In genomic region chr7:75147174-75147573, GRCm38 (mm10) we compare ENCODE assay signal across 24 mouse cellular contexts.
DNase-seq lines count a peak whose midpoint lies in the region; ATAC-seq and TF ChIP-seq lines count a peak whose summit lies in the region.
"Had no signal": no experiment of that assay in that cellular context is flagged by ENCODE, and none has a peak within 500 bp of the region (broad histone marks: within the 10 kb centered on the region; RNA-seq: fewer than 3 reads in every experiment).

No protein-coding gene starts in this region.

- TF ChIP-seq POLR2A in CH12.LX (IDR thresholded peaks at IDR 0.05; ENCODE audit: low read depth, low read length), result no peak

- no peaks in the 10 kb centered on the region for H3K9me3 ChIP-seq in forebrain, postnatal 0 days (ENCODE audit: low read length)
- H3K9me3 ChIP-seq in forebrain, embryonic 11.5 days (ENCODE audit: control insufficient read depth, low read length), result no peaks in the 10 kb centered on the region
- H3K9me3 ChIP-seq in intestine, postnatal 0 days (ENCODE audit: control insufficient read depth), result no peaks in the 10 kb centered on the region
- H3K9me3 ChIP-seq in intestine, embryonic 15.5 days, result no peaks in the 10 kb centered on the region
- no peaks in the 10 kb centered on the region for H3K9me3 ChIP-seq in CH12.LX (replicated peaks; ENCODE audit: low read length)
- H3K9me3 ChIP-seq: embryonic facial prominence, embryonic 12.5 days; embryonic facial prominence, embryonic 15.5 days; forebrain, embryonic 12.5 days; forebrain, embryonic 15.5 days; heart, embryonic 10.5 days; hindbrain, embryonic 10.5 days had no signal

- in situ Hi-C loops in CH12.LX (cut with MboI; ENCODE audit: low pct_ligation_motif_present, low pct_unique_long_range_greater_than_20kb, low sequenced_read_pairs), result loop anchor here (25.0 kb wide), 2 partner anchors 415 to 590 kb away; no protein-coding TSS in a partner anchor

- H3K79me2 ChIP-seq in CH12.LX (replicated peaks; ENCODE audit: control insufficient read depth, extremely low read depth, insufficient read depth, poor library complexity, severe bottlenecking), result no peaks in the 10 kb centered on the region

- no peak for TF ChIP-seq EP300 in CH12.LX (IDR thresholded peaks at IDR 0.05; ENCODE audit: low read length)

- 70% methylated on average over 1 of the region's 1 CpGs for WGBS in forebrain, postnatal 0 days
- 83% methylated on average over 1 of the region's 1 CpGs for WGBS in forebrain, embryonic 11.5 days
- WGBS in intestine, postnatal 0 days, result 79% methylated on average over 1 of the region's 1 CpGs
- WGBS in intestine, embryonic 15.5 days, result 64% methylated on average over 1 of the region's 1 CpGs

- peak; percentile 6 for TF ChIP-seq RAD21 in CH12.LX (IDR thresholded peaks at IDR 0.05; ENCODE audit: low read depth, low read length)

- H3K4me1 ChIP-seq in forebrain, postnatal 0 days (ENCODE audit: insufficient read depth), result peaks cover 2% of the 10 kb centered on the region
- H3K4me1 ChIP-seq in forebrain, embryonic 11.5 days (replicated peaks; ENCODE audit: control insufficient read depth, insufficient read depth, low read length), result no peaks in the 10 kb centered on the region; the same call in 1 of the 2 replicates
- no peaks in the 10 kb centered on the region for H3K4me1 ChIP-seq in intestine, postnatal 0 days (replicated peaks; ENCODE audit: control insufficient read depth, insufficient read depth, low read length)
- peaks cover 3% of the 10 kb centered on the region for H3K4me1 ChIP-seq in intestine, embryonic 15.5 days (replicated peaks)
- peaks cover 2 to 11% of the 10 kb centered on the region in 2 experiments; a peak in 2 of 4 replicates for H3K4me1 ChIP-seq in CH12.LX (ENCODE audit: control insufficient read depth in 1 of 2, insufficient read depth in 2 of 2)

- no peak overlapping the region for H3K4me3 ChIP-seq in forebrain, postnatal 0 days (ENCODE audit: low read depth, low read length)
- H3K4me3 ChIP-seq in forebrain, embryonic 11.5 days (ENCODE audit: low read depth, low read length), result no peak overlapping the region
- H3K4me3 ChIP-seq in intestine, postnatal 0 days (ENCODE audit: low read depth, low read length), result no peak overlapping the region
- no peak overlapping the region for H3K4me3 ChIP-seq in intestine, embryonic 15.5 days (replicated peaks)
- H3K4me3 ChIP-seq in CH12.LX (replicated peaks in 1 of 3; ENCODE audit: low read depth in 2 of 3, low read length in 2 of 3, poor library complexity in 1 of 3), result no peak overlapping the region
- H3K4me3 ChIP-seq: embryonic facial prominence, embryonic 12.5 days; embryonic facial prominence, embryonic 15.5 days; forebrain, embryonic 12.5 days; forebrain, embryonic 15.5 days; heart, adult 2 months; heart, embryonic 10.5 days; hindbrain, embryonic 10.5 days had no signal

- DNase-seq in forebrain, postnatal 0 days, result no peak
- DNase-seq in forebrain, embryonic 11.5 days (ENCODE audit: low spot score), result no peak
- DNase-seq in CH12.LX (ENCODE audit: extremely low read depth), result no peak
- peak; percentile 45 for DNase-seq in brain, adult 2 months (ENCODE audit: low read depth, low spot score)
- no peak for DNase-seq in B cell, adult 2 months
- DNase-seq: adrenal gland, postnatal 14 days; cerebellum, adult 18-20 months; cerebellum, adult 9-10 months; gastrocnemius, postnatal 10 days; gastrocnemius, postnatal 36 days; heart, adult 2 months; heart, postnatal 10 days; heart, postnatal 36 days; kidney, adult 18-20 months had no signal

- H3K27ac ChIP-seq in forebrain, postnatal 0 days (ENCODE audit: low read depth, low read length), result no peak overlapping the region
- H3K27ac ChIP-seq in forebrain, embryonic 11.5 days (ENCODE audit: low read depth, low read length), result no peak overlapping the region
- H3K27ac ChIP-seq in intestine, postnatal 0 days (ENCODE audit: low read depth, low read length), result no peak overlapping the region
- no peak overlapping the region for H3K27ac ChIP-seq in intestine, embryonic 15.5 days
- no peak overlapping the region for H3K27ac ChIP-seq in CH12.LX (ENCODE audit: insufficient read depth, low read depth)
- H3K27ac ChIP-seq: embryonic facial prominence, embryonic 12.5 days; embryonic facial prominence, embryonic 15.5 days; forebrain, embryonic 12.5 days; forebrain, embryonic 15.5 days; heart, adult 2 months; heart, embryonic 10.5 days; hindbrain, embryonic 10.5 days; hindbrain, embryonic 14.5 days had no signal

- H3K4me2 ChIP-seq in forebrain, postnatal 0 days (ENCODE audit: low read depth), result no peak overlapping the region
- no peak overlapping the region for H3K4me2 ChIP-seq in forebrain, embryonic 11.5 days (ENCODE audit: low read depth, low read length, severe bottlenecking)
- H3K4me2 ChIP-seq in intestine, postnatal 0 days (replicated peaks; ENCODE audit: low read depth), result no peak overlapping the region
- H3K4me2 ChIP-seq in intestine, embryonic 15.5 days (replicated peaks), result no peak overlapping the region
- H3K4me2 ChIP-seq in CH12.LX (ENCODE audit: insufficient read depth, low read depth, poor library complexity, severe bottlenecking), result no peak overlapping the region
- H3K4me2 ChIP-seq: embryonic facial prominence, embryonic 12.5 days; embryonic facial prominence, embryonic 15.5 days; forebrain, embryonic 12.5 days; forebrain, embryonic 15.5 days; hindbrain, embryonic 14.5 days had no signal

- ATAC-seq in forebrain, postnatal 0 days, result no peak
- no peak for ATAC-seq in forebrain, embryonic 11.5 days (replicated peaks; ENCODE audit: low FRiP score)
- ATAC-seq in intestine, postnatal 0 days, result no peak
- ATAC-seq in intestine, embryonic 15.5 days, result no peak
- ATAC-seq: CD4-positive, CD25-positive, alpha-beta regulatory T cell, adult 4 months; forebrain, embryonic 15.5 days had no signal

- dilution Hi-C loops in CH12.LX (cut with MboI; ENCODE audit: extremely low pct_ligation_motif_present, extremely low pct_unique_long_range_greater_than_20kb, low sequenced_read_pairs), result no loop called here

- H3K9ac ChIP-seq in forebrain, postnatal 0 days, result no peak overlapping the region
- no peak overlapping the region for H3K9ac ChIP-seq in forebrain, embryonic 11.5 days (ENCODE audit: low read length)
- H3K9ac ChIP-seq in intestine, postnatal 0 days (ENCODE audit: low read depth, low read length), result no peak overlapping the region
- no peak overlapping the region for H3K9ac ChIP-seq in intestine, embryonic 15.5 days
- no peak overlapping the region for H3K9ac ChIP-seq in CH12.LX (ENCODE audit: insufficient read depth, low read depth)
- H3K9ac ChIP-seq: embryonic facial prominence, embryonic 12.5 days; embryonic facial prominence, embryonic 15.5 days; forebrain, embryonic 12.5 days; forebrain, embryonic 15.5 days; hindbrain, embryonic 14.5 days had no signal

- peak; percentile 38 for TF ChIP-seq CTCF in forebrain, postnatal 0 days (IDR thresholded peaks at IDR 0.05; ENCODE audit: low read depth)
- peak; percentile 28 for TF ChIP-seq CTCF in intestine, postnatal 0 days (IDR thresholded peaks at IDR 0.05; ENCODE audit: low read depth)
- no peak for TF ChIP-seq CTCF in CH12.LX (conservative IDR thresholded peaks at IDR 0.05 in 1 of 2, IDR thresholded peaks at IDR 0.05 in 1 of 2; ENCODE audit: low read depth in 2 of 2, low read length in 2 of 2)

- H3K36me3 ChIP-seq in forebrain, postnatal 0 days (ENCODE audit: insufficient read depth), result no peaks in the 10 kb centered on the region
- H3K36me3 ChIP-seq in forebrain, embryonic 11.5 days (ENCODE audit: control insufficient read depth, insufficient read depth, low read length), result no peaks in the 10 kb centered on the region
- H3K36me3 ChIP-seq in intestine, postnatal 0 days (ENCODE audit: control insufficient read depth, insufficient read depth), result no peaks in the 10 kb centered on the region
- H3K36me3 ChIP-seq in intestine, embryonic 15.5 days, result no peaks in the 10 kb centered on the region
- H3K36me3 ChIP-seq in CH12.LX (replicated peaks in 1 of 2; ENCODE audit: control insufficient read depth in 1 of 2, insufficient read depth in 1 of 2, low read length in 1 of 2), result no peaks in the 10 kb centered on the region
- H3K36me3 ChIP-seq: embryonic facial prominence, embryonic 12.5 days; embryonic facial prominence, embryonic 15.5 days; forebrain, embryonic 12.5 days; forebrain, embryonic 15.5 days; heart, embryonic 10.5 days; hindbrain, embryonic 10.5 days had no signal

- no peaks in the 10 kb centered on the region for H3K27me3 ChIP-seq in forebrain, postnatal 0 days (ENCODE audit: insufficient read depth, low read length)
- H3K27me3 ChIP-seq in forebrain, embryonic 11.5 days (ENCODE audit: control insufficient read depth, insufficient read depth, low read length), result no peaks in the 10 kb centered on the region
- no peaks in the 10 kb centered on the region for H3K27me3 ChIP-seq in intestine, postnatal 0 days (replicated peaks; ENCODE audit: control insufficient read depth, insufficient read depth, low read length)
- no peaks in the 10 kb centered on the region for H3K27me3 ChIP-seq in intestine, embryonic 15.5 days (replicated peaks)
- H3K27me3 ChIP-seq in CH12.LX (replicated peaks), result no peaks in the 10 kb centered on the region
- H3K27me3 ChIP-seq: embryonic facial prominence, embryonic 12.5 days; embryonic facial prominence, embryonic 15.5 days; forebrain, embryonic 15.5 days had no signal

TF ChIP-seq in CH12.LX, 34 proteins besides CTCF, POLR2A, EP300 and RAD21 (continues in another document):
- TF ChIP-seq ZMIZ1 (IDR thresholded peaks at IDR 0.05; ENCODE audit: low read depth, low read length), result no peak
- TF ChIP-seq PAX5 (IDR thresholded peaks at IDR 0.05; ENCODE audit: low read length), result no peak
- no peak for TF ChIP-seq UBTF (IDR thresholded peaks at IDR 0.05; ENCODE audit: low read depth, low read length)
- no peak for TF ChIP-seq SIN3A (IDR thresholded peaks at IDR 0.05; ENCODE audit: low read length)
- no peak for TF ChIP-seq CHD2 (IDR thresholded peaks at IDR 0.05; ENCODE audit: low read length)
- no peak for TF ChIP-seq CHD1 (IDR thresholded peaks at IDR 0.05; ENCODE audit: low read depth, low read length)
- no peak for TF ChIP-seq MAFK (IDR thresholded peaks at IDR 0.05; ENCODE audit: insufficient replicate concordance, low read length)
- no peak for TF ChIP-seq IRF4 (IDR thresholded peaks at IDR 0.05; ENCODE audit: low read depth, low read length)
- no peak for TF ChIP-seq ZKSCAN1 (IDR thresholded peaks at IDR 0.05; ENCODE audit: borderline replicate concordance, low read depth, low read length)
- no peak for TF ChIP-seq USF1 (IDR thresholded peaks at IDR 0.05; ENCODE audit: low read depth, low read length)
- TF ChIP-seq MAX (IDR thresholded peaks at IDR 0.05; ENCODE audit: low read length), result no peak
- no peak for TF ChIP-seq SMC3 (IDR thresholded peaks at IDR 0.05; ENCODE audit: low read depth, low read length)
- no peak for TF ChIP-seq TBP (conservative IDR thresholded peaks at IDR 0.05; ENCODE audit: low read depth, low read length)
- no peak for TF ChIP-seq ELF1 (IDR thresholded peaks at IDR 0.05; ENCODE audit: low read depth, low read length)
- no peak for TF ChIP-seq ZC3H11A (IDR thresholded peaks at IDR 0.05; ENCODE audit: low read depth, low read length)
- no peak for TF ChIP-seq NRF1 (IDR thresholded peaks at IDR 0.05; ENCODE audit: low read depth, low read length)
- no peak for TF ChIP-seq ZNF384 (IDR thresholded peaks at IDR 0.05; ENCODE audit: low read depth, low read length)

Comparison
In these comparisons a context has a peak if more than half of its experiments do, and no peak if none do; other contexts are left out.
1. CTCF ChIP-seq: peak in forebrain, postnatal 0 days (single experiment) and intestine, postnatal 0 days (single experiment); none in CH12.LX (0 of 2).